Mouse (Mus musculus) liver, embryonic 12.5 days (tissue): ENCODE results near the gene Gm49601. TPM values are rescaled to one million over a fixed set of nuclear protein-coding genes. Genes with fewer than 3 reads are reported as not detected.

Experiments
- ATAC-seq: fragments of 200-750 bp; cut with Nextera tagmentation; 2 replicates; pipeline ENCODE4 v1.8.0; 2017; ENCODE audit warnings: moderate number of reproducible peaks, mild to moderate bottlenecking, moderate library complexity
- H3K27ac ChIP-seq: fragments of 300-500 bp; sonication (generic); 2 replicates; pipeline ENCODE4 v1.5.1; 2016; ENCODE audit warnings: mild to moderate bottlenecking
- H3K27me3 ChIP-seq: fragments of 300-500 bp; sonication (generic); replicated peaks from 2 replicates; pipeline ENCODE4 v1.6.1; 2016; ENCODE audit warnings: mild to moderate bottlenecking, moderate library complexity
- H3K36me3 ChIP-seq: fragments of 300-500 bp; sonication (generic); 2 replicates; pipeline ENCODE4 v1.6.1; 2016; ENCODE audit warnings: mild to moderate bottlenecking, moderate library complexity
- H3K4me1 ChIP-seq: fragments of 300-500 bp; sonication (generic); 2 replicates; pipeline ENCODE4 v1.6.1; 2016
- H3K4me2 ChIP-seq: fragments of 300-500 bp; sonication (generic); 2 replicates; pipeline ENCODE4 v1.6.1; 2016; ENCODE audit warnings: mild to moderate bottlenecking, moderate library complexity
- H3K4me3 ChIP-seq: fragments of 300-500 bp; sonication (generic); 2 replicates; pipeline ENCODE4 v1.5.1; 2016; ENCODE audit warnings: mild to moderate bottlenecking, moderate library complexity
- H3K9ac ChIP-seq: fragments of 300-500 bp; sonication (generic); 2 replicates; pipeline ENCODE4 v1.6.1; 2016; ENCODE audit warnings: mild to moderate bottlenecking, moderate library complexity
- H3K9me3 ChIP-seq: fragments of 300-500 bp; sonication (generic); replicated peaks from 2 replicates; pipeline ENCODE4 v1.6.1; 2016; ENCODE audit warnings: mild to moderate bottlenecking, moderate library complexity
- WGBS: fragments of 180-500 bp; shearing (Covaris S2); methylation state at CpG from one replicate; pipeline ENCODE4 v1.1.7; 2016; ENCODE audit not compliant: insufficient replicate concordance; 5-methylcytosine and 5-hydroxymethylcytosine counted together
- polyA plus RNA-seq: library from polyadenylated mRNA; unstranded; fragments of >200 nt; fragmentation: Nextera tagmentation; extraction: Ambion mirVana; gene quantifications from 2 replicates; pipeline ENCODE4 v1.2.1, GENCODE M21; 2016

The Gm49601 gene
- polyA plus RNA-seq, 1 experiment from 2014 or later, result 0.31 TPM

- Histone ChIP-seq H3K4me2 (peak overlapping the region; percentile 90), H3K9me3 (no peaks in the 10 kb centered on the region), H3K4me1 (peaks cover 32% of the 10 kb centered on the region), H3K36me3 (no peaks in the 10 kb centered on the region), H3K9ac (peak overlapping the region; percentile 64; the same call in 1 of the 2 replicates), H3K4me3 (peak overlapping the region; percentile 63), H3K27me3 (peaks cover 95% of the 10 kb centered on the region), H3K27ac (no peak overlapping the region)
- no peak for ATAC-seq
- WGBS, result 30% methylated on average over 2 of the region's 2 CpGs
Observed at GRCm38 (mm10) chr16:18628948-18629340, 2.7 kb upstream of the Gm49601 start.

DNA sequence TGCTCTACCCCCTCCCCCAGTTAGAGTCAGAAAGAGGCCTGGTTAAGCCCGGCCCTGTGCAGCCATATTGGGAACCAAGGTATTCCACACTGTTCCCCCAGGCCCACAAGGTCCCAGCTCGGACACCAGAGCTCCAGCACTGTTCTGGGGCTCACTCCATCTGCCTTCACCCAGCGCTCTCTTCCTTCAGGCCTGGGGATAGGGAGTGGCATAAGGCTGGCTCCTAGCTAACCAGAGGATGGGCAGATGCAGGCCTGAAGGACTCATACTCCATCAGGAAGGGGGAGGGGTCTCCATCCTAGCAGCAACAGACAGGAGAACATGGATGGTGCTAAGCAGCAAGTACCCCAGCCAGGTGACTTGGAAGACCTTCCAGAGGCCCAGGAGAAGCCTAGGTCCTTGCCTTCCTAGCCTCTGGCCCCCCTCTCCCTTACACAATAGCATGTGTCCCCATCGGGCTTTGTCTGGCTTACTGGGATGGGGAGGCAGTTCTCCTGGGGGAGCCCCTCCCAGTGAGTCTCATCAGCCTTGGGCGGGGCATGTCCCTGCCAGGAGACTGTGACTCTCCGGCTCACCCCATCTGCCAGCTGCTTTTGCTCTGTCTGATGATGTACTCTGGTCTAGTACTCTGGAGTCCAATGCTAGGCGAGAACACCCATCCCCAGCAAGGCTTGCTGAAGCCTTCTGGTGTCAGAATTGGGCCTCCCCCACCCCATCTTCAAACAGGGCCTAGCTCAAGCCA, 2.1 kb upstream of the Gm49601 start:
- Histone ChIP-seq H3K9me3 (no peaks in the 10 kb centered on the region), H3K27ac (no peak overlapping the region), H3K27me3 (peaks cover 98% of the 10 kb centered on the region), H3K4me2 (peak overlapping the region; percentile 90), H3K36me3 (no peaks in the 10 kb centered on the region), H3K4me3 (0 out of 2 replicates have a peak overlapping the region, but pooled peaks have one; percentile 63), H3K4me1 (peaks cover 32% of the 10 kb centered on the region), H3K9ac (no peak overlapping the region)
- no peak for ATAC-seq
- 54% methylated on average over 7 of the region's 7 CpGs for WGBS

- Histone ChIP-seq H3K9ac (no peak overlapping the region), H3K4me2 (no peak overlapping the region), H3K27ac (no peak overlapping the region), H3K27me3 (peaks cover 98% of the 10 kb centered on the region), H3K36me3 (no peaks in the 10 kb centered on the region), H3K4me3 (no peak overlapping the region), H3K9me3 (no peaks in the 10 kb centered on the region), H3K4me1 (peaks cover 37% of the 10 kb centered on the region)
- WGBS, result 34% methylated on average over 3 of the region's 3 CpGs
- no peak for ATAC-seq
Observed at GRCm38 (mm10) chr16:18627163-18627562, 936 bp upstream of the Gm49601 start.

- no peak overlapping the region for H3K9ac ChIP-seq
Observed at GRCm38 (mm10) chr16:18625791-18626311, 376 bp downstream of the Gm49601 start.

DNA sequence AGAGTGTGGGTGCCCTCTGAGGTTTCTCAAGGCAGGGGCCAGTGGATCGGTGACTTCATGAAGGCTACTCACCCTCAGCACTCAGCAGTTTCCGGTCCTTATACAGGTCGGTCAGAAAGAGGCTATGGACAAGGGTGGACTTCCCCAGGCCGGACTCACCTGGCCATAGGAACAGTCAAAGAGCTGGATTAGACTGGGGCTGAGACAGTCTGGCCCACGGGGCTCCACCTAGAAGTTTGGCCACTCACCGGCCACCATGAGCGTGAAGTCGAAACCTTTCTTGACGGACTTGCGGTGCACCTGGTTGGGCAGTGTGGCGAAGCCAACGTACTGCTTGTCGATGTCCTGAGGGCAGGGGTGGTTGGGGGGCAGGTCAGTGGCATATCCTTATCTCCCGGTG, 1.1 kb downstream of the Gm49601 start:
- ATAC-seq, result no peak
- WGBS, result 35% methylated on average over 14 of the region's 14 CpGs
- Histone ChIP-seq H3K9me3 (no peaks in the 10 kb centered on the region), H3K4me1 (peaks cover 53% of the 10 kb centered on the region), H3K9ac (no peak overlapping the region), H3K27ac (no peak overlapping the region), H3K36me3 (no peaks in the 10 kb centered on the region), H3K27me3 (peaks cover 100% of the 10 kb centered on the region), H3K4me3 (no peak overlapping the region), H3K4me2 (no peak overlapping the region)

More at GRCm38 (mm10) chr16:18625791-18626311, 376 bp downstream of the Gm49601 start:
- Histone ChIP-seq H3K4me3 (peak overlapping the region; percentile 53), H3K36me3 (no peaks in the 10 kb centered on the region), H3K4me2 (peak overlapping the region; percentile 75), H3K4me1 (peaks cover 50% of the 10 kb centered on the region), H3K9me3 (no peaks in the 10 kb centered on the region), H3K27ac (no peak overlapping the region), H3K27me3 (peaks cover 100% of the 10 kb centered on the region)
- ATAC-seq, result no peak
- 10% methylated on average over 26 of the region's 26 CpGs for WGBS

DNA sequence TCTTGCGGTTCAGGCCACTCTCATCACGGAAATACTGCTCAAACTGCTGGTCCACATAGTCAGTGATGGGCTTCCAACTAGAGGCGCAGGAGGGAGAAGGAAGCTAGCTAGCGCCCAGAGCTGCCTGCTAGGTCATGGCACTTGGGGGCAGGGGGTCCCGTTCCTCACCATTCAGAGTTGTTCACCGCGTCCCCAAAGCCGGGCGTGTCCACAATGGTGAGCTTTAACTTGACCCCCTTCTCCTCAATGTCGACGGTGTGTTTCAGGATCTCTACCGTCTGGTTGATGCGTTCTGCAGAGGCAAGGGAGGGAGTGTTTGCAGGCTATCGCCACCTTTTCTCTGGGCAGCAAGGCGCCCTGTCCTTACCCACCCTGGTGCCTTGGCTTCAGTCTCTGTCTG, 1.6 kb downstream of the Gm49601 start:
- Histone ChIP-seq H3K27ac (no peak overlapping the region), H3K4me3 (no peak overlapping the region), H3K9ac (no peak overlapping the region), H3K9me3 (no peaks in the 10 kb centered on the region), H3K27me3 (peaks cover 100% of the 10 kb centered on the region), H3K4me2 (no peak overlapping the region), H3K36me3 (no peaks in the 10 kb centered on the region), H3K4me1 (peaks cover 49% of the 10 kb centered on the region)
- WGBS, result 19% methylated on average over 15 of the region's 15 CpGs
- ATAC-seq, result no peak

DNA sequence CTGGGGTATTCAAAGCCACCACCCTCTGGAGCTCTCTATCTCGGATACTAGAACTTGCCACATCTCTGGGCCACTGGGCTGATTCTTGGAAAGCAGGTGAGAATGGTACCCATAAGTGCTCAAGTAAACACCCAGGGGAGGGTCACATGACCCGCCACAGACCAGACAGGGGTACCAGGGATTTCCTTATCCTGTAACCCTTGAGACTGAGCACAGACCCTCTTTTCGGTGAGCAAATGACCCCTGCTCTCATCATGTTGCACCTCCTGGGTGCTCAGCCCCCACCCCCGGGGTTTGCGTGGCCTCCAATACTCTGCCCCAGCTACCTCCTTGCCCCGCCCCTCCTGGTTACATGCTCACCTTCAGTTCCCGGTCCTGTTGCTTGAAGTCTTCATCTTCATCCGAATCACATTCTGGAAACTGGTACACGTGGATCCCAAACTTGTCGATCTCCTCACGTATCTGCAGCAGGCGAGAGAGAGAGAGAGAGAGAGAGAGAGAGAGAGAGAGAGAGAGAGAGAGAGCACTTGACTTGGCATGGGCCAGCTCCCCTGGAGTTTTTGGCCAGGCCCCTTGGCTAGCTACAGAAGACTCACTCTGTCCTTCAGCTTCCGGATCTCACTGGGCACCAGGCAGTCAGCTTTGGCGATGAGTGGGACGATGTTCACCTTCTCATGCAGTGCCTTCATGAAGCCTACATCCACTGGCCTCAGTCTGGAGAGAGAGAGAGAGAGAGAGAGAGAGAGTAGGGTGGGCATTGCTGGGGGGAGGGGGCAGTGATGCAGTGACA, 2.3 kb downstream of the Gm49601 start:
- H3K9me3 ChIP-seq, result no peaks in the 10 kb centered on the region
- 14% methylated on average over 15 of the region's 15 CpGs for WGBS

GRCm38 (mm10) chr16:18622916-18623750, 3.1 kb downstream of the Gm49601 start:
- Histone ChIP-seq H3K36me3 (no peaks in the 10 kb centered on the region), H3K9me3 (no peaks in the 10 kb centered on the region), H3K27me3 (peaks cover 100% of the 10 kb centered on the region), H3K4me3 (no peak overlapping the region), H3K27ac (no peak overlapping the region), H3K4me1 (peaks cover 38% of the 10 kb centered on the region), H3K9ac (no peak overlapping the region), H3K4me2 (no peak overlapping the region)
- 13% methylated on average over 29 of the region's 29 CpGs for WGBS
- no peak for ATAC-seq

More for the DNA sequence above, 2.3 kb downstream of the Gm49601 start:
- Histone ChIP-seq H3K4me2 (no peak overlapping the region), H3K27me3 (peaks cover 100% of the 10 kb centered on the region), H3K9ac (no peak overlapping the region), H3K27ac (no peak overlapping the region), H3K36me3 (no peaks in the 10 kb centered on the region), H3K4me3 (no peak overlapping the region), H3K4me1 (peaks cover 42% of the 10 kb centered on the region)
- no peak for ATAC-seq

DNA sequence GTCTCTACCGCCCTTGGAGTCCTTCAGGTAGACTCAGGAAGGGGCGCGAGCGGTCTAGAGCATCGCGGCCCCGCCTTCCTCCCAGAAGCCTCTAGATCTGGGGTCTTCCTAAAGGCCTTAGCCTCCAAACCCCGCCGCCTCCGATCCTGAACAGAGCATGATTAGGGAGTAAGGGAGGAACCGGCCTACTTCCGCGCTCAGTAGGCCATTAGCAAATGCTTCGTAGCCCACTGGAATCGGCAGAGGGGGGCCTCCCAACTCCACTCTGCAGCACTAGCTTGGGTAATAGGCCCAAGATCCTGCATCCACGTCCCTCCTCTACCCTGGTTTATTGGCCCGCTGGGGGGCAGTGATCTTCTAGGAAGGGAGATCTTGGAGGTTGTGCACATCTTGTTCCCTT, 4.2 kb downstream of the Gm49601 start, which contains the start of gene Gp1bb:
Gp1bb (minus strand) TSS at position 385 of the 400 bp plus-strand sequence.
- Histone ChIP-seq H3K4me1 (peaks cover 48% of the 10 kb centered on the region), H3K4me2 (peak within 1 kb of the TSS; percentile 72), H3K27me3 (peaks cover 98% of the 10 kb centered on the region), H3K9ac (0 out of 2 replicates have a peak within 1 kb of the TSS, but pooled peaks have one; percentile 28), H3K36me3 (no peaks in the 10 kb centered on the region), H3K9me3 (no peaks in the 10 kb centered on the region), H3K4me3 (peak within 1 kb of the TSS; percentile 50), H3K27ac (0 out of 2 replicates have a peak within 1 kb of the TSS, but pooled peaks have one; percentile 1)
- 7% methylated on average over 17 of the region's 17 CpGs for WGBS
- ATAC-seq, result no peak

DNA sequence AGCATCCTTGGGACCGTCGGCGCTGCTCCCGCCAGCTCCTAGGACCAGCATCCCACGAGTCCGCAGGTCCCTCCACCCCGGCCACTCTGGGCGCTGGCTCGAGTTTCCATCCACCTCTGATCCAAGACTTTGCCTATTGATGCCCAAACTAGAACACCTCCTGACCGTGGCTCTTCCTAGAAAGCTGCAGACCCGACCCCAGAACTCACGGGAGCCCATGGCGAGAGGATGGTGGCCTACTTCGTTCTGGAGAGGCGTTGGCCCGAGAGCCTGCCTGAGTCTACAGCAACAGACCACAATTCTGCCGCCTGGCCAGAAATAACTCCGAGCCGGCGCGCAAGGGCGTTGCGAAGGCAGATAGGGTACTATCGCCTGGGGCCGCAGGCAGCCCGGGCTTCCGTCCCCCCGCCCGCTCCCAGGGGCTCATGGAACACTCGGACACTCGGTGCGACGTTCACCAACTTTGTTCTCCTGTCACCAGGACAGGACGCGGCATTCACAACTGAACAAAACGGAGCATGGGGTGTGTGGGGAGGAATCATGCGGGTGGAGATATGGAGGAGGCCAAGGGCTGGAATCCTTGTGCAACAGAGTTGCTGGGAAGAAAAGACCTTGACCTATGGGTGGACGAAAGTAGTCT, 4.7 kb downstream of the Gm49601 start:
- Histone ChIP-seq H3K27ac (0 out of 2 replicates have a peak overlapping the region, but pooled peaks have one; percentile 1), H3K9ac (0 out of 2 replicates have a peak overlapping the region, but pooled peaks have one; percentile 28)

More for the DNA sequence above, 4.7 kb downstream of the Gm49601 start:
- peaks cover 98% of the 10 kb centered on the region for H3K27me3 ChIP-seq
- H3K36me3 ChIP-seq, result no peaks in the 10 kb centered on the region
- peak overlapping the region; percentile 50 for H3K4me3 ChIP-seq
- H3K9me3 ChIP-seq, result no peaks in the 10 kb centered on the region
- H3K4me2 ChIP-seq, result peak overlapping the region; percentile 72
- peaks cover 48% of the 10 kb centered on the region for H3K4me1 ChIP-seq
- ATAC-seq, result no peak
- WGBS, result under 1% methylated on average over 38 of the region's 38 CpGs
